Mouse (Mus musculus): ENCODE results near the gene Col23a1. TPM values are rescaled to one million over a fixed set of nuclear protein-coding genes. Genes with fewer than 3 reads are reported as not detected.

The Col23a1 gene
- polyA plus RNA-seq, 1 experiment from 2014 or later: 0.40 TPM

- Histone ChIP-seq H3K27ac (no peak overlapping the region), H3K79me2 (ENCODE audit: inconsistent target) (no peaks in the 10 kb centered on the region), H3K36me3 (ENCODE audit: inconsistent target) (no peaks in the 10 kb centered on the region), H3K4me3 (ENCODE audit: inconsistent target) (no peak overlapping the region)
- 78% methylated on average over 9 of the region's 9 CpGs for WGBS (ENCODE audit: missing documents)
Measured at GRCm38 (mm10) chr11:51523625-51524024, 233.9 kb downstream of the Col23a1 start.

DNA sequence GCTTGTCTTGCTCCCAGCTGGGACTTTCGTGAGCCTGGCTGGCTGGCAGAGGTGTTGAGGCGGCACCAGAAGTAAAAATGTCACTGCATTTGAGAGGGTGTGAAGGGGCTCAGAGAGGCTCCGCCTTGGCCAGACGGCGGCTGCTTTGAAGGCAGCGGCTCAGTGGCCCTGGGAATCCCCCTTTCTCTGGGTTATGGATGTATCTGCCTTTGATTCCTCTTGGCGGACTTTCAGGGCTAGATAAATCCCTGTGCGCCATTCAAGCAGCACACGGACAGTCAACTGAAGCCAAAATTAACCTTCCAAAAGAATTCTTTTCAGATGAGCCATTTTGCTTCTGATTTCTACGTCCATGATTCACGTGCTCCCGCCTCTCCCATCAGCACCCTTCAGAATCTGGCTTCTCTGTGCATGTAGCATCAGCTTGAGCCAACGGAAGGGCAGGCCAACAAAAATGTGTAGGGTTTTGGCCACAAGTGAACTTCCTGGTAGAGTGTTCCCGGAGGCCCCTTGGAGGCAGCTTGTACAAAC lies 237.0 kb downstream of the Col23a1 start:
- Histone ChIP-seq H3K36me3 (ENCODE audit: inconsistent target) (no peaks in the 10 kb centered on the region), H3K4me3 (ENCODE audit: inconsistent target) (no peak overlapping the region), H3K27ac (no peak overlapping the region), H3K79me2 (ENCODE audit: inconsistent target) (no peaks in the 10 kb centered on the region)
- 71% methylated on average over 14 of the region's 14 CpGs for WGBS (ENCODE audit: missing documents)

DNA sequence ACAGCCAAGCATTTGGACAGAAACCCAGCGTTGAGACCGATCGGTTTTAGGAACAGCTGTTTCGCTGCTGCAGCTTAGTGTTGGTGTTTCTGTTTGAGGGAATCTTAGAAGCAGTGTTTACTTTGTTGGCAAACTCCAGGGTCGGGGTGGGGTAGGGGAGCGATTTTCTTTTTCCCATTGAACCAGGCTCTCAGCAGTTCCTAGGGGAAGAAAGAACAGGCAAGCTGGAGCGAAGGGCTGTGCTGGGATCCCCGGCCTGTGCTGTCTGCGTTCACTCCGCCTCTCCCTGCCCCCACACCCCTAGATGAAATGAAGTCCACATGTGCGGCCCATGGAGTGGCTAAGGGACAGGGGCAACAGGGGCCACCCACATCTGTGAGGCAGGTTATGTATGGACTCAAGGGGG lies 243.4 kb downstream of the Col23a1 start:
- 89% methylated on average over 11 of the region's 11 CpGs for WGBS (ENCODE audit: missing documents)
- Histone ChIP-seq H3K79me2 (ENCODE audit: inconsistent target) (no peaks in the 10 kb centered on the region), H3K27ac (no peak overlapping the region), H3K4me3 (ENCODE audit: inconsistent target) (no peak overlapping the region), H3K36me3 (ENCODE audit: inconsistent target) (no peaks in the 10 kb centered on the region)

- H3K27ac ChIP-seq: no peak overlapping the region
- no peaks in the 10 kb centered on the region for H3K79me2 ChIP-seq (ENCODE audit: inconsistent target)
- no peaks in the 10 kb centered on the region for H3K36me3 ChIP-seq (ENCODE audit: inconsistent target)
- WGBS (ENCODE audit: missing documents): 37% methylated on average over 2 of the region's 2 CpGs
- no peak overlapping the region for H3K4me3 ChIP-seq (ENCODE audit: inconsistent target)
Measured at GRCm38 (mm10) chr11:51534314-51534713, 244.6 kb downstream of the Col23a1 start.

- WGBS (ENCODE audit: missing documents): 88% methylated on average over 7 of the region's 7 CpGs
- H3K79me2 ChIP-seq (ENCODE audit: inconsistent target): no peaks in the 10 kb centered on the region
- no peaks in the 10 kb centered on the region for H3K36me3 ChIP-seq (ENCODE audit: inconsistent target)
- no peak overlapping the region for H3K27ac ChIP-seq
- no peak overlapping the region for H3K4me3 ChIP-seq (ENCODE audit: inconsistent target)
Measured at GRCm38 (mm10) chr11:51538388-51538787, 248.7 kb downstream of the Col23a1 start.

DNA sequence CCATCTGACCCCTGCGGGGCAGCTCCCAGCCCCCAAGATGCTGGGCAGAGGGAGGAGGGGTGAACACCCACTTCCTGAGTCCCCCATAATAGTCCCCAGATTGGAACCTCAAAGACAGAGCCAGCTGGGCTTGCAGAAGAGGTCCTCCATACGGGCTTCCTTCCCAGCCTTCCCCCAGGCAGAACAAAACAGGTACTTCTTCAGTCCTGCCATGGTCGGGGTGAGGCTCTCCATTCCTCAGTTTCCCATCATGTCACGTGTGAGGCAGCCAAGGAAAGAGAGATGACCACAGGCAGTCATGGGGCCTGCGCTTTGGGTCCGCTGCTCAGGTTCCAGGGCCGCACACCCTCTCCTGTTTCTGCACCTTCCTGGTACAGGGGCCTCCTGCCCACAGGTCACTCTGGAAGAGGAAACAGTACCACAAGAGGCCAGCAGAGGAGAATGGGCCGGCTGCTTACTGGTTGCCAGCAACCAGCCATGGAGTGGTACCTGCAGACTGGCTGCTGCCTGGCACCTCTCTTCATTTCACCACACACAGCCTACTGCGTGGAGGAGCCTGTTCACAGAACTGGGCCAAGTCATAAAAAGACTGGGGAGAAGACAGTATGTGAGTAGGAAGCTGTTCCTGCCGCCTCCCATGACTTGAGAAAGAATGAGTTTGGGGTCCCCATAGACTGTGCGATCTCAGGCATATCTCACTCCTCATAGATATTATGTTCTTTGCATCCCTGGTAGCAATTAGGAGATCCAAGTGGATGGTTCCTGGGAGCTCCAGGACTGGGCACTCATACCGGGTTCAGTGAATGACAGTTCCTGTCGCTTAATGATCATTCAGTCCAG lies 249.4 kb downstream of the Col23a1 start:
- no peak overlapping the region for H3K27ac ChIP-seq
- WGBS (ENCODE audit: missing documents): 47% methylated on average over 13 of the region's 13 CpGs

GRCm38 (mm10) chr11:51539759-51540282 lies 250.1 kb downstream of the Col23a1 start:
- WGBS (ENCODE audit: missing documents): 9% methylated on average over 9 of the region's 10 CpGs
- no peaks in the 10 kb centered on the region for H3K79me2 ChIP-seq (ENCODE audit: inconsistent target)
- H3K27ac ChIP-seq: no peak overlapping the region
- H3K36me3 ChIP-seq (ENCODE audit: inconsistent target): no peaks in the 10 kb centered on the region
- no peak overlapping the region for H3K4me3 ChIP-seq (ENCODE audit: inconsistent target)

More for the DNA sequence above, 249.4 kb downstream of the Col23a1 start:
- H3K36me3 ChIP-seq (ENCODE audit: inconsistent target): no peaks in the 10 kb centered on the region
- H3K4me3 ChIP-seq (ENCODE audit: inconsistent target): no peak overlapping the region
- H3K79me2 ChIP-seq (ENCODE audit: inconsistent target): no peaks in the 10 kb centered on the region

- 74% methylated on average over 9 of the region's 9 CpGs for WGBS (ENCODE audit: missing documents)
- no peaks in the 10 kb centered on the region for H3K36me3 ChIP-seq (ENCODE audit: inconsistent target)
- no peaks in the 10 kb centered on the region for H3K79me2 ChIP-seq (ENCODE audit: inconsistent target)
- no peak overlapping the region for H3K4me3 ChIP-seq (ENCODE audit: inconsistent target)
- no peak overlapping the region for H3K27ac ChIP-seq
Measured at GRCm38 (mm10) chr11:51542424-51542823, 252.7 kb downstream of the Col23a1 start.

DNA sequence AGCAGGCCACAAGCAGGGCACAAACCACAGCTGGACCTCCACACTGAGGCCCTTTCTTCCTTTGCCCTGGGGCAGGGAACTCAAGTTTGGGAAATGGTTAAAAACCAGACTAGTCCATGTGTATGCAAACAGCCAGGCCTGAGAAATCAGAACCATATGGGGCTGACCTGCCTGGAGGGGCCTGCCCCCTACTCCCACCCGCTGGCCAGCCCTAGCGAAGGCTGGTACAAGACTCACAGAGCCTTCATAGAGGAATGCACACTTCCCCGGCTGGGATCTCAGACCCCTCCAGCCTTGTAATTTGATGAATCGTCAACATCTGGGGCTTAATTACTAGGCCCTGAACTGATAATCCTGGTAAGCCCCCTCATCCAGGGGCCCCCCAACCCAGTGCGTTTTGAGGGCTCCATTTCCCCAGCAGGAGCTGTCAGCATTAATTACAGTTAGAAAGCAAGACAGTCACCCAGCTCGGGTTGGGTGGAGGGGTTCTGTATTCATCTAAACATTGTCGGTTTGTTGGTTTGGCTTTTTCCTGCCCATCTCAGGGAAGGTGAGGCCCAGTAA lies 253.8 kb downstream of the Col23a1 start:
- 85% methylated on average over 7 of the region's 7 CpGs for WGBS (ENCODE audit: missing documents)
- Histone ChIP-seq H3K27ac (no peak overlapping the region), H3K79me2 (ENCODE audit: inconsistent target) (no peaks in the 10 kb centered on the region), H3K36me3 (ENCODE audit: inconsistent target) (no peaks in the 10 kb centered on the region), H3K4me3 (ENCODE audit: inconsistent target) (no peak overlapping the region)

DNA sequence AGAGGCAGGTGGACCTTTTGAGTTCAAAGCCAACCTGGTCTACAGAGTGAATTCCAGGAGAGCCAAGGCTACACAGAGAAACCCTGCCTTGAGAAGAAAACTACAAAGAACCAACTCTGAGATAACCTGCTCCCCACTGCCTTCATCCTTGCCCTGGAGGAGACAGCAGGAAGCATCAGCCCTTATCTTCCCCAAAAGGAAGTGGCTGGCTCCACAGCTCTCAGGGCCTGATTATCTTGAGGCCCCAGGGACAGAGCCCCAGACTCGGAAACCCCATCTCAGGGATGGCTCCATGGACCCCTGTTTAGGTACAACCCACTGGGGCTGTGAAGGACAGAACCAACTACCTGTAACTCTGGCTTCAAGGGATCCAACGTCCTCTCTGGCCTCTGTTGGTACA lies 254.7 kb downstream of the Col23a1 start:
- Histone ChIP-seq H3K36me3 (ENCODE audit: inconsistent target) (no peaks in the 10 kb centered on the region), H3K4me3 (ENCODE audit: inconsistent target) (no peak overlapping the region)
- 22% methylated on average over 2 of the region's 2 CpGs for WGBS (ENCODE audit: missing documents)

DNA sequence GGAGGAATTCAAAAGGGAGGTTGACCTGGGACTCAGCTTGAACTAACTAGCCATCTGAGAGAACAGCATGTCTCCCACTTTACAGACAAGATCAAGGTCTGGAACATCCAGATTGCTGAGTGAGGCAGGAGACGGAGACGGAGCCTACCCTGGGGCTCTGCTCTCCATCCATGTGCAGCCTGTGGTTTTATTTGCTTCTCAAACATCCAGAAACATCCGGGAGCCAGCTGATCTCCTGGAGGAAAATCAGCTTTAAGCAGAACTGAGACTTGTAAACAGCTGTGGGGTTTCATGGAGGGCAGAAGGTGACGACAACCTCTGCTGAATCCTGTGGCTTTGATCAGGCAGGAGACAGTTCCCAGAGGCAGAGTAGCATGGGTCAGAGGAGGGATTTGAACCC lies 256.1 kb downstream of the Col23a1 start:
- Histone ChIP-seq H3K79me2 (ENCODE audit: inconsistent target) (no peaks in the 10 kb centered on the region), H3K36me3 (ENCODE audit: inconsistent target) (no peaks in the 10 kb centered on the region), H3K4me3 (ENCODE audit: inconsistent target) (no peak overlapping the region), H3K27ac (no peak overlapping the region)
- 88% methylated on average over 4 of the region's 4 CpGs for WGBS (ENCODE audit: missing documents)

More for the DNA sequence above, 254.7 kb downstream of the Col23a1 start:
- Histone ChIP-seq H3K27ac (no peak overlapping the region), H3K79me2 (ENCODE audit: inconsistent target) (no peaks in the 10 kb centered on the region)

DNA sequence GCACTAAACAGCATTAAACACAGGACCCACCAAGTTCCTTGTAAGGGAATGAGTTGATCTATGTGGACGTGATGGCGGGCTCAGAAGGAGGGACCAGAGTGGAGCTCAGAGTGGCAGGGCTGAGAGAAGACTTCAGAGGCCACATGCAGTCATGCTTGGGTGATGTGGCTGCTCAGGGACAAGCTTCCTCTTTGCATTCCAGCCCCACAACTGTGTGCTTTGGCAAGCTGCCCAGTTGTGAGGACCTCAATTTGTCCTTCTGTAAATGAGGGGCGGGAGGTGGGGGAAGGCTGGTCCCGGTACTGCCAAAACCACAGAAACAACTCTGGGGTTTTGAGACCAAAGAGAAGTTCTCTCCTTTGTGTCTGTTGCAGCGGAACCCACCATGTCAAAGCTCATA lies 261.5 kb downstream of the Col23a1 start:
- no peak overlapping the region for H3K27ac ChIP-seq
- H3K79me2 ChIP-seq (ENCODE audit: inconsistent target): no peaks in the 10 kb centered on the region
- no peak overlapping the region for H3K4me3 ChIP-seq (ENCODE audit: inconsistent target)
- H3K36me3 ChIP-seq (ENCODE audit: inconsistent target): no peaks in the 10 kb centered on the region
- WGBS (ENCODE audit: missing documents): 13% methylated on average over 5 of the region's 5 CpGs

DNA sequence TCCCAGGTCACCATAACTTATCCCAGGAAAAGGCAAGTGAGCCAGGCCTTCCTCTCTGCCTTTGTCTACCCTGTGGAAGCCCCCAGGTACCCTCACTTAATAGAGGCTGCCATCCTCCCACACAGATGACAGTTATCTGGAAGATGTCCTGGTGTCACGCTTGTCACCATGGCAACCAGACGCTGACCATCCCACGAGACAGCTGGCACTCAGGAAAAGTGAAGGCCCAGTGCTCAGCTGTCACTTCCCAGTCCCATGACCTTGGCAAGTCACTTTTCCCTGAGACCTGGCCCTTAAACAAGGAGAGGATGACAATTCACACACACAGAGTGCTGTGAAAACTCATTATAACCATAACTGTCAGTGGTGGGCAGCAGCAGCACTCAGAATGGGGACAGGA lies 262.4 kb downstream of the Col23a1 start:
- H3K79me2 ChIP-seq (ENCODE audit: inconsistent target): no peaks in the 10 kb centered on the region
- H3K4me3 ChIP-seq (ENCODE audit: inconsistent target): no peak overlapping the region
- WGBS (ENCODE audit: missing documents): 86% methylated on average over 3 of the region's 3 CpGs
- H3K36me3 ChIP-seq (ENCODE audit: inconsistent target): no peaks in the 10 kb centered on the region
- no peak overlapping the region for H3K27ac ChIP-seq

DNA sequence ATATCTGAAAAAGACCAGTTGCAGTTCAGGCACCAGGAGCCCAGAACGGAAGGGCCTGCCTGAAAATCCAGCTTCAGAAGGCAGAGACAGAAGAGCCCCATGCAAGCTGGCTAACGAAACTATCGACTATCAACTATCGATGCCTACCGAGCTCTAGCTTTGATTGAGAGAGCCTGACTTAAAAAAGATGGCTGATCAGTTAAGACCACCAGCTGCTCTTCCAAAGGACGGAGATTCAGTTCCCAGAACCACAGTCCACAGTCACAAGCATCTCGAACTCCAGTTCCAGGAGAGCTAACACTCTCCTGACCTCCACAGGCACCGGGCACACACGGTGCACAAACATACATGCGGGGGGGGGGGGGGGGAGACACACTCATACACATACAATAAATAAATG lies 264.9 kb downstream of the Col23a1 start:
- WGBS (ENCODE audit: missing documents): 93% methylated on average over 8 of the region's 10 CpGs
- Histone ChIP-seq H3K27ac (no peak overlapping the region), H3K4me3 (ENCODE audit: inconsistent target) (no peak overlapping the region), H3K36me3 (ENCODE audit: inconsistent target) (no peaks in the 10 kb centered on the region), H3K79me2 (ENCODE audit: inconsistent target) (no peaks in the 10 kb centered on the region)

GRCm38 (mm10) chr11:51555066-51555465 lies 265.3 kb downstream of the Col23a1 start:
- no peaks in the 10 kb centered on the region for H3K36me3 ChIP-seq (ENCODE audit: inconsistent target)

More at GRCm38 (mm10) chr11:51555066-51555465, 265.3 kb downstream of the Col23a1 start:
- Histone ChIP-seq H3K4me3 (ENCODE audit: inconsistent target) (no peak overlapping the region), H3K27ac (no peak overlapping the region), H3K79me2 (ENCODE audit: inconsistent target) (no peaks in the 10 kb centered on the region)
- 71% methylated on average over 2 of the region's 2 CpGs for WGBS (ENCODE audit: missing documents)

Data from macrophage (primary cell).